Mouse (Mus musculus) brain, embryonic 14.5 days (tissue): ENCODE measurements around the gene Ffar1. TPM values are rescaled to one million over a fixed set of nuclear protein-coding genes. Genes with fewer than 3 reads are reported as not detected.

Experiments
- DNase-seq: peaks from one replicate; pipeline ENCODE4 v3.0.0-alpha.2; 2011; ENCODE audit warnings: low read depth
- CTCF ChIP-seq: fragments of 200-500 bp; IDR thresholded peaks from 2 replicates; pipeline ENCODE4 v1.5.1; 2012; ENCODE audit warnings: inconsistent platforms, mild to moderate bottlenecking, moderate library complexity, borderline replicate concordance; ENCODE audit not compliant: insufficient read depth, insufficient read length; ENCODE audit errors: extremely low read depth
- POLR2A ChIP-seq: fragments of 200-500 bp; IDR thresholded peaks from 2 replicates; pipeline ENCODE4 v1.6.1; 2012; ENCODE audit warnings: mild to moderate bottlenecking, inconsistent platforms, borderline replicate concordance; ENCODE audit not compliant: poor library complexity, insufficient read depth, insufficient read length, severe bottlenecking; ENCODE audit errors: extremely low read depth
- polyA plus RNA-seq: library from polyadenylated mRNA; depleted of rRNA; stranded (reverse); fragments of >200 nt; gene quantifications from 2 replicates; pipeline ENCODE4 v1.2.3, GENCODE M21; 2012; rRNA removed

Ffar1 gene
- not detected in 2 replicates for polyA plus RNA-seq

DNA sequence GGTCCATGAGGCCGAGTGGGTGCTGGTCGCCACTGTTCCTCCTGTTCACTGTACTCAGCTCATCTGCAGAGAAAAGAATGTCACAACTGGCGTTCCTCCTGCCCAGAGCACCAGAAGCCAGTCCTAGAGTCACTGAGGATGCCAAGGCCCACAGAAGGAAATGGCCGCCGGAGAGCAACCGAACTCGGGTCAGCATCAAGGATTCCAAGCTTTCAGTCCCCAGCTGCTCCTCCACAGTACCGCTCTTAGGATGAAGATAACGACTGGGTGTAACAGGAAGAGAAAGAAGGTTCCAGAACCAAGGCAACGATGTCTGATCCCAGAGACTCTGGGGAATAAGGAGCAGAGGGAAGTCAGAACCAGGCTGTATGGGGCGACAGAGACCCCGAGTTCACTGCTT is at the start of gene Ffar1:
Gene Ffar1, minus strand, starts transcription at position 101 of the 400 bp plus-strand sequence.
- TF ChIP-seq POLR2A = no peak
- TF ChIP-seq CTCF = no peak
- no peak for DNase-seq

DNA sequence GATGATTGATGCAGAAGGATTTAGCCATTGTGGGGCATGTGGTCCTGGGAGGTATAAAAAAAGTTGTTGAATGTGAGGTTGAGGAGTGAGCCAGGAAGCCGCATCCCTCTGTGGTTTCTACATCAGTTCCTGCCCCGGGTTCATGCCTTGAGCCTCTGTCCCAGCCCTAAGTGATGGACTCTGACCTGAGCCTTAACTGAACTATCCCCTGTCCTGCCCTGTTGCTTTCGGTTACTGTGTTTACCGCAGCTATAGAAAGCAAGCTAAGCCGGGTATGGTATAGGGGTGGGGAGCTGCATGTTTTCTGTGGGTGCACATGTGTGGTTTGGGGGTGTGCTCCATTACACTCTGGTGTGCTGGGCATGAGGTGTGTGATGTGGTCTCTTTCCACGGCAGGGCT is 48.4 kb upstream of the Ffar1 start:
- no peak for DNase-seq
- no peak for TF ChIP-seq POLR2A
- no peak for TF ChIP-seq CTCF

DNA sequence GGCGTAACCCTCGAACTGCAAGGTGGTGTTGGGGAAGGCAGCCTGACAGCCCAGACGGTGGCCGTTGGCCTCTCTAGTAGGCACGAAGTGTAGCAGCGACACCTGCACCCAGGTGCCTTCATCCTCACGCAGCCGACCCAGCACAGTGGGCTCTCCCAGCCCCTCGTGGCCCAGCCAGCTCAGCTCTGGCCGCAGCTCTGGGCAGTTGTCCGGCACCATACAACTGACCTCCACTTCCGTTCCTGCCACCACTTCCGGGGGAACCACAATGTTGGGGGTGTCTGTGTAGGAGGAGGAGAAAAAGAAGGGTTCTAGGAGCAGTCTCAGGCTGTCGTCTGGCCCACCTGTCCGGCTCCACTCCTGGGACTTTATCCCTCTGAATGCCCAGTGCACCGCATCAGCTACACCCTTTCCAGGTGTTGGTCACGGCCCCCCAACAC is 47.6 kb upstream of the Ffar1 start:
- no peak for TF ChIP-seq CTCF
- TF ChIP-seq POLR2A = no peak
- DNase-seq = no peak

DNA sequence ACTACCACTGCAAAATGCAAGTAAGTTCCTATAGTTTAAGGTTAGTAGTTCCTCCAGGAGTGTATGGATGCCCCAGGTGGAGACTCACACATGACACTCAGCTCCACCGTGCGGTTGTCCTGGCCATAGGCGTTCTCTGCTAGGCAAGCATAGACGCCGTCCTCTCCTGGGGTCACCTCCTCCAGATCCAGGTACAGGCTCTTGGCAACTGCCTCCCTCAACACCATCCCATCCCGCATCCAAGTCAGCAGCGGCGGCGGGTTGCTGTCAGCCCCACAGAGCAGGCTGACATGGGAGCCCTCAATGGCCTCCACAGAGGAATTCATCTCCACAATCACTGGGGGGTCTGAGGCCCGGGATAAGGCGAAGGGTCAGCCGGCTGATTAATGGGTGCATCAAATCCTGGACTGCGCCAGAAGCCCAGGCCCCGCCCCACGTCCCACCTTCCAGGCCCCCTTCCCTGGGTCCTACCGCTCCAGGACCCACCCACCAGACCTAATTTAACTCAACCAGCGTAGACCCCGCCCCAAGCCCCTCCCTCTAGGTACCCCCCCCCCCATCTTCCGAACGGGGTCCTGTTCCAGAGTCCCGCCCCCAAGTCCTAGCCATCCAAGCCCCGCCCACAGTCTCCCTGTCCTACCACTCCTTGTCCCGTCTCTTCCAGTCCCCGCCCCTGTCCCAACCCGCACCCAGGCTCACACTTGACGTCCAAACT is 47.1 kb upstream of the Ffar1 start:
- peak; percentile 43 for DNase-seq
- no peak for TF ChIP-seq POLR2A
- no peak for TF ChIP-seq CTCF

DNA sequence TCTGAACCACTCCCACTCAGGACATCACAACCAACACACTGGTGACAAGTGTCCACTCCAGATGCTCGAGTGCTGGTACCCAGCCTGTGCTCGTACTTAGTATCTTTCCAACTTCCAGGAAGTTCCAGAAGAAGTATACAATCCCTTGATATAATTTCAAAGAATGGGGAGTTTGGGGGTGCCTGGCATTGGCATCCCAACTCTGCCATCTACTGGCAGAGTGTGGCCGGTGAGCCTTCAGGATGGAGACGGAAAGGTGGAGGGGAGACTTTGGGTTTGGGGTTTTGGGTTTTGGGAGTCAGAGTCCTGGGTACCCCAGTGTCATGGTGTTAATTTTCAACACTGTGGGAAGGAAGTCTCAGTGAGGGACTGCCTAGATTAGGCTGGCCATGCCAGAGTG is 42.7 kb upstream of the Ffar1 start:
- no peak for DNase-seq
- TF ChIP-seq POLR2A (no peak), CTCF (peak; percentile 51; the same call in 1 of the 2 replicates)

DNA sequence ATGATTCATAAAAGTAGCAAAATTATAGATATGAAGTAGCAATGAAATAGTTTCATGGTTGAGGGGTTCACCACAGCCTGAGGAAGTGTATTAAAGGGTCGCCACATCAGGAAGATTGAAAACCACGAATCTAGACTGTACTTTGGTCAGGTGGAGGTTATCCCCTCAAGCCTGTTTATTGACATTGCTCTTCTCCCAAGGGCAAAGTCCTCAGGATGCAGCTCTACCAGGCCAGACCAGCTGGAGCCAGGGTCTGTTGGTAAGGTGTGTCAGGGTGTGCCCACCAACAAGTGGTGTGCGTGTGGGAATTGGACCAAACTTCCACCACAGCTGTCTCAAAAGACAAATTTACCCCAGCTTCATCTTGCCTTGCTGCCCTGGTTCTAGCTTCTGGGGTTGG is 33.9 kb upstream of the Ffar1 start:
- no peak for DNase-seq
- TF ChIP-seq POLR2A (no peak), CTCF (no peak)

DNA sequence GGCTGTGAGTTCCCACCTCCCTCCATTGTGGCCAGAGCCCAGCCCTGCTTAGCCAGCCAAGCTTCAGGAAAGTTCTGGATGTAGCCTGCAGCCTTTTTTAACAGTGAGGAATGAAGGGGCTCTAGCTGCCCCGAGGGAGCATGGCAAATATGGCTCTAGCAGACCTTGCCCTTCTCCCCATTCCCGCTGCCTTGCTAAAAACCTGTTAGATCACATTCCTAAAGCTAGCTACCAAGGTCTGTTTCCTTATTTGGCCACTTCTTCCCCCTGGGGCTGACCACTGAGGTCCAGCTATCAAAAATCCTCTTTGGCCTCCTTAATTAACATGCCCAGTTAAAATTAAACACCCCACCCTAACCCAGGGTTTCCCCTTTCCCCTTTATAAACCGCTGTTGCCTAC is 31.2 kb upstream of the Ffar1 start:
- no peak for DNase-seq
- TF ChIP-seq CTCF = no peak
- no peak for TF ChIP-seq POLR2A

DNA sequence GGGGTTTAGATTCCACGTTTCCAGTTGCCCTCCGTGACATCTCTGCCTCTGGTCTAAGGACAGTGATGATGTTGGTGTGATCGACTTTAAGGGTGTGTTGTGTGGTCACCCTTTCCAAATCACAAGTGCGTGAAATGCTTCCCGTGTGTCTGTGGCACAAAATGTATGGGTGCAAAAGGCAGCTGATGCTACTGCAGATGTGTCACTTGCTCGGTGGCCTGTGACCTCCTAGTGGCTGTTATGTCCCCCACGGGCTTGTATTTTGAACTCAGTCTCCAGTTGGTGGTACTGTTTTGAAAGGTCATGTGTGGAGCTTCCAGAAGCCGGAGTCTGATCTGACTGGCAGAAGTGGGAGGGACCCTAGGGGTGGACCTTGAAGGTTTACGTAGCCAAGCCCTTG is 30.4 kb upstream of the Ffar1 start:
- DNase-seq = no peak

DNA sequence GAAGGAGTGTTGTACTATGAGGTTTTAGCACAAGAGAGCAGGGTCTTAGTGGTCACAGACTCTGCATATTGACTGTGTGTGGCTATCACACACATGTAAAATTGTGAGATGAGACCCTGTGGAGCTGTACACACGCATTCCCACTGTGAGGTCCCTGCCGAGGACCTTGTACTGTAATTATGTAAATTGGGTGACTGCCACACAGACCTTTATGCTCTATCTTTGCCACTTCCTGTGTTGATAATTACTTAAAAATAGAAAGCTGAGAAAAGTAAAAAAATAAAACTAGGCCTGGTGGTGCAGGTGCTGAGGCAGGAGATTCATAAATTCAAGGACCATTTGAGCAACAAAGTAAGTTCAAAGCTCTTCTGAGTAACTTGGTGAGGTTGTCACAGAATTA is 29.3 kb upstream of the Ffar1 start:
- TF ChIP-seq CTCF = no peak
- TF ChIP-seq POLR2A = no peak
- no peak for DNase-seq

More for the DNA sequence above, 30.4 kb upstream of the Ffar1 start:
- TF ChIP-seq POLR2A = no peak
- no peak for TF ChIP-seq CTCF

DNA sequence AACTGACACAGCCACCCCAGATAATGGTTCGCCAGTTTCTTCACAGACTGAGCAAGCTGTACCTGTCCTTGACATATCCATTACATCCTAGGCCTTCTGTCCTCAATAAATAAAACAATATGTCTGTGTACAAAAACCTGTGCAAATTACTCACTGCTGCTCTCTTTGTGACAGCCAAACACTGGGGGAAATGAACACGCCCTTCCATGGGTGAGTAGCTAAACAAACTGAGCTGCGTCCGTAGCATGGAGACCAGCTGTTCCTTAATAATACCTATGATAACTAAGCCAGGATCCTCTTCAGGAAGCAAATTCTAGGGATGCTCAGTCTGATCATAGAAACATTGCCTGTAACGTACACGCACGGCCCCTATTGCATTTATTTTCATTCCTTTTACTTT is 27.4 kb upstream of the Ffar1 start:
- no peak for DNase-seq
- no peak for TF ChIP-seq POLR2A
- TF ChIP-seq CTCF = no peak

DNA sequence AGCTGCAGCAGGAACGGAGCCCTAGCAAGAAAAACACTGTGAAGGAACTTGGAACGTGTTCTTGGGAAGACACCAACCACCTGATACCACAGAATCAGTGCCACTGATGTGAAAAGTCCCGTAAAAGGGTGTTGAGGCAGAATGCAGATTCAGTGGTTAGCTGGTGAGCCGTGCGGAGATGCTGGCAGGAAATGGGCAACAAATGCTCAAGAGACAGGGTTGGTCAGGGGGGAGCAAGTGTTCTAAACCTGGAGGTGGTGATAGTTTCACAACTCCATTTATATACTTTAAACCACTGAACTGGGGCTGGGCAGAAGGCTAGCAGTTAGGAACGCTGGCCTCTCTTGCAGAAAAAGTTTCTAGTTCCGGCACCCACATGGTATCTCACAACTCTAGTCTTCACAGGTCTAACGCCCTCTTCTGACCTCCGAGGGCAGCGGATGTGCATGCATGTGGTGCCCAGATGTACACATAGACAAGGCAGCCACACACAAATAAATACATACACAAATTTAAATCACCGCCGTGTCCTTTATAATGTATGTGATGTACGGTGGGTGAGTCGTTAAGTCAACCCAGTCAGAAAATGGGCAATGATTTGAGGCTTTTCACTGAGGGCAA is 26.3 kb upstream of the Ffar1 start:
- TF ChIP-seq CTCF = no peak
- no peak for TF ChIP-seq POLR2A
- DNase-seq = no peak

DNA sequence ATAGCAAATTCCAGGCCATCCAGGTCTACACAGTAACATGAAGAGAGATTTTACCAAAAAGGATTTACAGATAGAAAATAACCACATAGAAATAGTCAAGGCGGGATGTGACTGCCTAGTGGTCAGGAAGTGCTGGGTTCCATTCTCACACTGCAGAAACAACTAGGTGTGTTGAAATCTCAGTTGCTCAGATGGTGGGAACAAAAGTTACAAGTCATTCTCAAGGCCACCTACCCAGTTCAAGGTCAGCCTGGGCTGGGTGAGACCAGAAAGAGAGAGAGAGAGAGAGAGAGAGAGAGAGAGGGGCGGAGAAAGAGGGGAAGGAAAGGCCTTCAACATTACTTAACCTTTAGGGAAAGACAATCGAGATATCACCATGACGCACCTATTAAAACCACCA is 25.5 kb upstream of the Ffar1 start:
- no peak for DNase-seq
- no peak for TF ChIP-seq POLR2A
- no peak for TF ChIP-seq CTCF

DNA sequence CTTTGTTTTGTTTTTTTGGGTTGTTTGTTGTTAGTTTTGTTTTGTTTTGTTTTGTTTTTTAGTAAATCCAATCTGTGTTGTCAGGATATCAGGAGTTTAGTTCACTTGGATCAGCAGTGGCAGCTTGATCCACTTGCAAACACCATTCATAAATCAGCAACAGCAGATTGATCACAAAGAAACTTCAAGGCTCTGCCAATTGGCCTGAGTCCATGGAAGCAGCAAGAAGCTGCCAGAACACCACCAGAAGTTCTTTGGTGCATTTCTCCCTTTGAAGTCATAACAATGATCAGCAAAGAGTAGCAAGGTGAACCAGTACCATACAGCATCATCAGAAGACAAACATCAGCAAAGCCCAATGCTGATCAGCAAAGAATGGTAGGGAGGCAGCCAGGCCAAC is 22.7 kb upstream of the Ffar1 start:
- DNase-seq = peak; percentile 12
- TF ChIP-seq CTCF = no peak
- TF ChIP-seq POLR2A = no peak
